Mouse (Mus musculus) embryo, embryonic 11.5 days (tissue): ENCODE data around the gene Cux1.

ENCODE experiments used
- DNase-seq: peaks from one replicate; pipeline ENCODE4 v3.0.0-alpha.2; 2012; ENCODE audit warnings: low read depth, low spot score

Gene Cux1

DNA sequence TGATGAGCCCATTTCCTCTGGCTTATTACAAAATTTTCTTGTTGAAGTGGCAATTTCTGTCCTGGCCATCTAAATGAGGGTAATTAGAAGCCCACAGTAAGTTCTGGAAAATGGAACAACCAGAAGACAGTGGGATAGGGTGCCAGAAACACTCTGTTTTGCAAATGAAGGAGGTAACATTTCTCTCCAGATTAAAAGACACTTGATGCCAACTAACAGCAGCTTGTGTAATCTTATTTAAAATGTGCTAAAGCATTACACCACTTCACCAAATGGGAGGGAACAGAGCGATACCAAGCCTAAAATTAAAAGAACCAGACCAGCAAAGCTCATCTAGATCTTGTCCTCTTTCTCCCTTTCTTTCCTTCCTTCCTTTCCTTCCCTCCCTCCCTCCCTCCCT lies 61.0 kb downstream of the Cux1 start:
- DNase-seq: no peak

- DNase-seq: no peak
Measured at GRCm38 (mm10) chr5:136502491-136503086, 64.7 kb downstream of the Cux1 start.

DNA sequence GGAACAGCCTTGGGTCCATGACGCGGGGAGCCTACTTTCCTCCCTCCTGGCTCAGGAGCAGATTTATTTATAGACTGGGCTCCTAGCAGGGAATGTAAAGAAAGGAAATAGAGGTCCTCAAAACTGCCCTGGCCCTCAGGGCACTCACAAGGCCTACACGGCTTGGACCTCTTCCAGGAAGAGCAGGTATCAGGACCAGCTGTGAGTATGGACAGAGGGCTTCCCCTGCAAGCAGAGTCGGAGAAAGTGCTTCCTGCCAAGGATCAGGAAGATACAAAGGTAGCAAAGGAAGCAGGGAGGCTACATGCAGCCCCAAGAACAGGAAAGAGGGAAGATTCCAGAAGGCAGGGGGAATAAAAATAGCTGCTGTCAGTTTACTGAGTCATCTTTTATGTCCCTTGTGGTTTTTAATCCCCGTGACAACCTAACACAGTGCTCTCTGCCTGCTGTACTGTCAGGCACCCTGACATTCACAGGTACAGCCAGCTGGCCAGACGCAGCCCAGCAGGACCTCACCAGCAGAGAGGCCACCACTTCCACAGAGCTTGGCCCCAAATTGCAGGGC lies 66.9 kb downstream of the Cux1 start:
- DNase-seq: no peak

DNA sequence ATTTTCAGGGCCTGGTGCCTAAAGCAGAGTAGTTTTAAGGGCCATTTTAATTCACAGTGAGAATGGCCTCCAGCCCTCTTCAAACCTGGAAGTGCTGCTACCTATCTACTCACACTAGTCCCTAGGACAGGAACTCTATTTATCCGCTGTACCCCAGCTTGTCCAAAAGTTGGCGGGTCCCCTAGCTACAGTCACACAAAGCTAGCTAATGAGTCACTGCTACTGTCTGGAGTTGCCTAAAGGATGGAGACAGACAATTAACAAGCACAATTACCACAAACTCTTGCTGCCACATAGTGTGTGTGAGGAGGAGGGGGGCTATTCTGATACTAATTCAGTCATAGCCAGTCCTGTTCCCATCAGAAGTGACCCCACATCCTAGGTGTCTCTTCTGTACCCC lies 68.0 kb downstream of the Cux1 start:
- DNase-seq: no peak

DNA sequence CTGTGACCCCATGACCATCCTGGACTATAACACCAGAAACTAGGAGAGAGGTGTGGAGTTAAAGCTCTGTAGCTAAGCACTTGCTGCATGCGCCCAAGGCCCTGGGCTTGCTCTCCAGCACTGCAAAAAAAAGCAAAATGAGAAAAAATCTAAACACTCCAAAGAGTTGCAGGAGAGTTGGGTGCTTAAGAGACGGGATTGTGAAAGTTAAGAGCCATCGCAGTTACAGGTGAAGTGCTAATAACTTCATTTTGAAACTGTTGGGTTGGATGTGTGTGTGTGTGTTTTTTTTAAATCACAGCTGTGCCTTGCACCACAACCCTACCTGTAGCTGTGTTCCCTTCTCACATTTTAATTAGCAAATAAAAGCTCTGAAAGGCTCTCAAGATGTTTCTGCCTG lies 68.5 kb downstream of the Cux1 start:
- DNase-seq: no peak

GRCm38 (mm10) chr5:136497301-136497700 lies 70.0 kb downstream of the Cux1 start:
- DNase-seq: no peak

DNA sequence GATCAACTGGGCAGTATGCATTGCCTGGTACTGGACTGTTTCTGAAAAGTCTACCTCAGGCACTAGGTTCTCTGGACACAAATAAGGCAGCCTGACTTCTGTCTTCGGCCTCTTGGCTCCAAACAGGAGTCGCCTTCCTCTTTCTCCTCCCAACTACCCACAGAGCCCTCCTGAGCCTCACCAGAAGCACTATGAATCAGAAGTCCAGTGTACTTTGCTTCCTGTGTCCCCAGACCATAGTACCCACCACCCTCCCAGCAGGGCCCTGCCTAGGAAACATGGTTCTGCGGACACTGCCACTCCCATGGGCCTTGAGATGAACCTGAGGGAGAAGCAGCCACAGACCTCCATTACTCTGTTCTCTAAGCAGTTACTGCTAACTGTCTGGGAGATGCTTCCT lies 71.7 kb downstream of the Cux1 start:
- no peak for DNase-seq

DNA sequence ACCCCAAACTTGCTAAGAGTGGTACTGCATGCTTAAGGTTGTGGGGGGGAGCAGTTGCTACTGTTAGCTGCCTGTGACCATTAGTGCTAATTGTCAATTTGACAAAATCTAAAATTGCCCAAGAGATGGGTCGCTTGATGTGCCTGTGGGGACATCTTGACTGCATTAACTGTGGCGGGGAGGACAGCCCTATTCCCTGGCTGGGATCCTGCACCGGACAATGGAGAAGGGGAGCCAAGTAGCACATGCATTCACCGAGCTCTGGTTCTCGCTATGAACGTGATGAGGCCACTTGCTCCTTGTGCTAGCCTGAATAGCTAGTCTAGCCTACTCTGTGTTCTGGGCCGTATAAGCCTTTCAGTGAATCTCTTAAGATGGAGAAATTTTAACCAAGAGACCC lies 72.4 kb downstream of the Cux1 start:
- DNase-seq: no peak

GRCm38 (mm10) chr5:136494288-136494687 lies 73.0 kb downstream of the Cux1 start:
- no peak for DNase-seq

DNA sequence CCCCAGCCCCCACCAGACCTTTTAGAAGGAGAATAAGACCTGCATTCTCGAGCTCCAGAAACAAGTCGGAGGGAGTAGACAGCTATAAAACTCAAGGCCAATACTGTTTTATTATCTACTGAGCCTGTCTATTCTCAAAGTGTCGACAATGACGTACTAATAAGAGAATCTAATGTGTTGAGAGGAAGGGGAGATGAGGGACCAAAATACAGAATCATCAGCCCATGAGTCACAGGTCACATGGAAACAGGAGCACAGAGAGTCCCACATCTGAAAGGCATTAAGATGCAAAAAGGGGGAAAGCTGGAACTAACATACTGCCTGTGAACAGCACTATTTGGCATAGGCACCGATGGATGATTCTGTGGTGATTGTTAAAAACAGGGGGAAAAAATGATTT lies 77.8 kb downstream of the Cux1 start:
- no peak for DNase-seq

GRCm38 (mm10) chr5:136488721-136489120 lies 78.6 kb downstream of the Cux1 start:
- DNase-seq: no peak

- no peak for DNase-seq
Measured at GRCm38 (mm10) chr5:136488223-136488622, 79.1 kb downstream of the Cux1 start.

DNA sequence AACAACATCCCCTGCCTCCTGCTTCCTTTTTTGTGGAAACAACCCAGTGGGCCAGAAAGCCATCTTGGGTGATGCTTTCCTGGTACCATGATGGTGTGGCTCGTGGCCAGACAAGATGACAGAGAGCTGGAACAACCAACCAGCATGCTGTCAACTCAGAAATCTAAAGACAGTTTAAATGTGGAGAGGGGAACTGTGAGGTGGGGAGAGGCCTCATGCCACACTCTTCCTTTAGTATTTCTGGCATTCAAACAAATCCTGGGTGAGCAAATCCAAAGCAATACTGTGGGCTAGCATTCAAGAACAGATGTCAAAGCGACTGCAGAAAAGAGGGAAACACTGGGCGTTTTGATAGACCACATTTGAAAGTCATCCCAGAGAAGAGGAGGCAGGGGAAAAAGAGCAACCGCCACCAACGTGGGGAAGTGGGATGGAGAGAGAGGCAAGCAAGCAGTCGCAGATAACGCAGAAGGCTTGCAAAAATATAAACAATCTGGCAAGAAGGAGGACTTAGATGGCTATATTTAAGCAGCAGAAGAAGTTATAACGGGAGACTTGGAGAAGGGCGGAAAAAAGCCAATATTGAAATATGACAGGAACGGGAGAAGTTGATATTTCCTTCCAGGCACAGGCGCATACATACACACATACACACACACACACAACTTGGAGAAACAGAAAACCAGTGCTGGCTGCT lies 79.7 kb downstream of the Cux1 start:
- no peak for DNase-seq

GRCm38 (mm10) chr5:136486401-136486800 lies 80.9 kb downstream of the Cux1 start:
- DNase-seq: no peak

DNA sequence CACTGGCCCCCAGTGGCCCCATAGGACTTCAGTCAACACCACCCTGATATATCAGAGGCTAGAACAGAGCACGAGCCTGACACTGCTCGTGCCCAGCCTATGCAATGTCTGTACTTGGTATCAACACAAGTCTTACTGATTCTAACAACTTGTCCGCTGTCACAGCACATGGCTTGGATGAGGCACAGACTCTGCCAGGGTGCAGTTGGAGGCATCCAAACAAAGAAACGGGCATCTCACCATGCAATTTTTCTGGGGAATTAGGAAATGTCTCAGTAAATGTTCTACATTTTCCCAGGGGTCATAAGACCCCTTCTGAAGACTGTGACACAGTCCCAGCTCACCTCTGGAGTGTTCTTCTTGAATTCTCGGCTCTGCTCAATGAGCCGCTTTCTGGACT lies 81.9 kb downstream of the Cux1 start:
- no peak for DNase-seq

GRCm38 (mm10) chr5:136482434-136482833 lies 84.9 kb downstream of the Cux1 start:
- no peak for DNase-seq

GRCm38 (mm10) chr5:136480541-136480940 lies 86.7 kb downstream of the Cux1 start:
- no peak for DNase-seq

- DNase-seq: no peak
Measured at GRCm38 (mm10) chr5:136479801-136480200, 87.5 kb downstream of the Cux1 start.

DNA sequence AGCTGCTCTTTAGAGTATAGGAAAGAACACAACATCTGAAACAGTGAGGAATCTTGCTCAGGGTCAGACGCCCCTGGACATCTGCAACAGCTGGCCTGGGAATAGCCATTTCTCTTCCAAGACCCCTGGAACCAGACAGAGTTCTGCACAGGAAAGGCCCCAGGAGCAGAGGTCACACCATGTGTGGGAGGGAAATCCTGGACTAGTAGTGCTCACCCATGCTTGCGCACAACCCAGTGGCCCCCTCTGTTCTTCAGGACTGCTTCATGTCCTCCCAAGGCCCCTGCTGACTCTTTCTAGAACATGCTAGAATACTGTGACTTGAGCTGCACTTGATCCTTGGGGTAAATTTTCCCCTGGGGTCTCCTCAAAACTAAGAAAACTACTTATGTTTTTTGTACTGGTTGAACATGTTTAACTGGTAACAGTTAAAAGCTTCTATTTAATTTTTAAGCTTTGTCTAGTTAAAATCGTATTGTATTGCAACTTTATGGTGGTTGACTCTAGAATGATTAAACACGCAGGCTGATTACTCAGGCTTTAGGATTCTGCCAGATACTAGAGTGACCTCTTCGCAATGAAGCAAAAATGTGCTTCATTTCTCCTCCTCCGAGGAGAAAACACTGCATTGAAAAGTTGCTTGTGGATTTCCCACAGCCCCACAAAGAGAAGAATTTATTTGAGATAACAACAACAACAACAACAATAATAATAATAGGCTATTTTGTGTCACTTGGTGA lies 88.1 kb downstream of the Cux1 start:
- no peak for DNase-seq

- no peak for DNase-seq
Measured at GRCm38 (mm10) chr5:136476272-136476671, 91.0 kb downstream of the Cux1 start.

GRCm38 (mm10) chr5:136475161-136475560 lies 92.1 kb downstream of the Cux1 start:
- no peak for DNase-seq

GRCm38 (mm10) chr5:136474086-136474485 lies 93.2 kb downstream of the Cux1 start:
- DNase-seq: no peak

DNA sequence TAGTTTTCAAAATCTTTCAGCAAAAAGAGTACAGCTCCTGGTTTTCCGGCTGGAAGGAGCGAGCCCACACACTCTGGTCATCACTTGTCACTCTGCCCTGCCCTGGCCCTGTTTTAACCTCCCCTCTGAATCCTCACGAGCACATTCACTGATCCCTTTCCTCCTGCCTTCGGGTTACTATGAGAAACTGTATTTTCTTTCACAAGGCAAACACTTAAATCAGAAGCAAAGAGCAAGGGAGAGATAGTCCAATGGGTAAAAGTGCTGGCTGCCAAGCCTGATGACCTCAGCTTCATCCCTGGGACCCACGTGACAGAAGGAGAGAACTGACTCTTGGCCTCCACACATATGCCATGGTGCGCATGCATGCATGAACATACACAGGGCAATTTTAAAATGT lies 94.0 kb downstream of the Cux1 start:
- no peak for DNase-seq
